13 mouse cellular contexts compared by ENCODE assay signal in genomic region chr4:95378645-95379044, GRCm38 (mm10).
DNase-seq lines count a peak whose midpoint lies in the region; ATAC-seq and TF ChIP-seq lines count a peak whose summit lies in the region.
"Had no signal": no experiment of that assay in that cellular context is flagged by ENCODE, and none has a peak within 500 bp of the region (broad histone marks: within the 10 kb centered on the region; RNA-seq: fewer than 3 reads in every experiment).

No protein-coding gene starts in this region.

- ATAC-seq in lung, embryonic 15.5 days (ENCODE audit: borderline replicate concordance, extremely low read depth, low FRiP score, low TSS enrichment) = no peak
- ATAC-seq: forebrain, embryonic 14.5 days; Patski had no signal

- DNase-seq in gastrocnemius, adult 2 months = peak; percentile 70
- no peak for DNase-seq in gastrocnemius, postnatal 10 days
- no peak for DNase-seq in lung, postnatal 36 days
- peak; percentile 37 to 38 for DNase-seq in layer of hippocampus, postnatal 36 days
- DNase-seq in yolk sac, embryonic 10.5 days (ENCODE audit: low spot score) = no peak
- DNase-seq in thymus, postnatal 25 days = no peak
- DNase-seq: embryo, embryonic 11 days had no signal

- no peak overlapping the region for H3K9ac ChIP-seq in lung, embryonic 15.5 days
- H3K9ac ChIP-seq: hindbrain, embryonic 14.5 days; limb, embryonic 12.5 days had no signal

- TF ChIP-seq CTCF in gastrocnemius, adult 2 months (IDR thresholded peaks at IDR 0.05) = no peak

- peak overlapping the region; percentile 83 for H3K27ac ChIP-seq in gastrocnemius, adult 2 months
- peak overlapping the region; percentile 25; the same call in 1 of the 2 replicates for H3K27ac ChIP-seq in lung, embryonic 15.5 days
- 0 out of 2 replicates have a peak overlapping the region, but pooled peaks have one; percentile 58 for H3K27ac ChIP-seq in brown adipose tissue, adult 24 weeks (replicated peaks; ENCODE audit: low read depth, low read length)
- H3K27ac ChIP-seq: hindbrain, embryonic 14.5 days; limb, embryonic 12.5 days had no signal

- H3K4me1 ChIP-seq in lung, embryonic 15.5 days = peaks cover 19% of the 10 kb centered on the region
- peaks cover 6% of the 10 kb centered on the region for H3K4me1 ChIP-seq in brown adipose tissue, adult 24 weeks (ENCODE audit: control insufficient read depth, insufficient read depth, insufficient read length, low read length)

- no peaks in the 10 kb centered on the region for H3K36me3 ChIP-seq in lung, embryonic 15.5 days
- H3K36me3 ChIP-seq: limb, embryonic 12.5 days had no signal

- no peak overlapping the region for H3K4me3 ChIP-seq in gastrocnemius, adult 2 months
- H3K4me3 ChIP-seq in lung, embryonic 15.5 days = no peak overlapping the region
- H3K4me3 ChIP-seq in brown adipose tissue, adult 24 weeks (ENCODE audit: insufficient read depth, low read depth, low read length) = no peak overlapping the region
- H3K4me3 ChIP-seq: limb, embryonic 12.5 days had no signal

- 76% methylated on average over 3 of the region's 3 CpGs for WGBS in lung, embryonic 15.5 days

- no peak overlapping the region for H3K4me2 ChIP-seq in lung, embryonic 15.5 days
- H3K4me2 ChIP-seq: hindbrain, embryonic 14.5 days; limb, embryonic 12.5 days had no signal

- no peaks in the 10 kb centered on the region for H3K9me3 ChIP-seq in lung, embryonic 15.5 days
- H3K9me3 ChIP-seq: limb, embryonic 12.5 days had no signal

- H3K27me3 ChIP-seq in lung, embryonic 15.5 days = no peaks in the 10 kb centered on the region
- H3K27me3 ChIP-seq: limb, embryonic 12.5 days; Patski had no signal

- intact Hi-C loops in gastrocnemius, adult 2 months (cut with DNase I) = no loop called here

Comparison
In these comparisons a context has a peak if more than half of its experiments do, and no peak if none do; other contexts are left out.
1. DNase-seq: peak in gastrocnemius, adult 2 months (single experiment) and layer of hippocampus, postnatal 36 days (2 of 2); none in gastrocnemius, postnatal 10 days (single experiment), lung, postnatal 36 days (single experiment), yolk sac, embryonic 10.5 days (single experiment) and thymus, postnatal 25 days (single experiment).
2. H3K27ac ChIP-seq: peak in every context shown above with its lines; median percentile 83 in gastrocnemius, adult 2 months; 58 in brown adipose tissue, adult 24 weeks; 25 in lung, embryonic 15.5 days.